Comparison of ENCODE assay signal across 29 mouse cellular contexts in the genomic region with DNA sequence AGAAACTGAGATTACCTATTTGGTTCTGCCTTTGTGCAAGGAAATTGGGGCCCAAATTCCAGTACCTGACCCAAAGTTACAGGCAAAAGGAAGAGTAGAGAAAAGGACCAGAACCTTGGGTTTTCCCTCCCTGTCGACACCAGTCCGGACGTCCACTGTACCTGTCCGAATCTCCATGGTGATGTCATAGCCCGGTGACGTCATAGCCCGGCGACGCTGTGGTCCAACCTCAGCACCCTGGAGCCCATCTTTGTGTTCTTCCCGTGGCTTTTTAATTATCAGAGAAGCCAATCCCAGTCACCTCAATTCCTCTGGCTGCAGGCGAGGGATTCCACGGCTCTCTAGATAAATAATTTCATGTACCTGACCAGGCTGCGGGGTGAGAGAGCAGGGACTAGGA. TPM values are rescaled to one million over a fixed set of nuclear protein-coding genes. Genes with fewer than 3 reads are reported as not detected.
DNase-seq lines count a peak whose midpoint lies in the region; ATAC-seq and TF ChIP-seq lines count a peak whose summit lies in the region.
"Had no signal": no experiment of that assay in that cellular context is flagged by ENCODE, and none has a peak within 500 bp of the region (broad histone marks: within the 10 kb centered on the region; RNA-seq: fewer than 3 reads in every experiment).

No protein-coding gene starts in this region.

- peak; percentile 33; the same call in 1 of the 2 replicates for ATAC-seq in kidney, embryonic 16.5 days (ENCODE audit: low FRiP score, low TSS enrichment)
- no peak for ATAC-seq in midbrain, embryonic 14.5 days (ENCODE audit: low FRiP score, low TSS enrichment)
- ATAC-seq: activated CD4-positive, CD25-positive, alpha-beta regulatory T cell, adult 4 months; CD4-positive, CD25-positive, alpha-beta regulatory T cell, adult 4 months; forebrain, embryonic 13.5 days; forebrain, embryonic 16.5 days; hindbrain, embryonic 16.5 days; intestine, embryonic 15.5 days; Patski had no signal

- no peak overlapping the region for H3K4me3 ChIP-seq in kidney, embryonic 16.5 days (ENCODE audit: low read length)
- H3K4me3 ChIP-seq in ES-Bruce4 (ENCODE audit: low read depth, low read length) (peak overlapping the region; percentile 97), ES-E14 (ENCODE audit: insufficient read depth in 1 of 2, low read depth in 1 of 2, low read length in 2 of 2, poor library complexity in 1 of 2, severe bottlenecking in 1 of 2) (peak overlapping the region; percentile 80 to 81)
- no peak overlapping the region for H3K4me3 ChIP-seq in midbrain, embryonic 14.5 days (replicated peaks; ENCODE audit: low read depth, low read length)
- H3K4me3 ChIP-seq: forebrain, embryonic 10.5 days; forebrain, embryonic 13.5 days; heart, embryonic 12.5 days; heart, embryonic 15.5 days; hindbrain, embryonic 10.5 days; hindbrain, embryonic 13.5 days; intestine, embryonic 15.5 days had no signal

- H3K9ac ChIP-seq in kidney, embryonic 16.5 days (replicated peaks; ENCODE audit: low read length), result no peak overlapping the region
- H3K9ac ChIP-seq in ES-Bruce4 (ENCODE audit: low read depth, poor library complexity, severe bottlenecking) (peak overlapping the region; percentile 84), ES-E14 (ENCODE audit: insufficient read depth, low read depth, low read length, poor library complexity, severe bottlenecking) (peak overlapping the region; percentile 80; the same call in 1 of the 2 replicates)
- no peak overlapping the region for H3K9ac ChIP-seq in midbrain, embryonic 14.5 days (replicated peaks; ENCODE audit: low read length)
- H3K9ac ChIP-seq: forebrain, embryonic 13.5 days; heart, embryonic 12.5 days; heart, embryonic 15.5 days; hindbrain, embryonic 13.5 days; intestine, embryonic 15.5 days had no signal

- TF ChIP-seq POLR2A in ES-Bruce4 (IDR thresholded peaks at IDR 0.05; ENCODE audit: insufficient read depth, low read length), result no peak

- H3K9me3 ChIP-seq in kidney, embryonic 16.5 days (ENCODE audit: low read length), result no peaks in the 10 kb centered on the region
- H3K9me3 ChIP-seq in ES-Bruce4 (replicated peaks; ENCODE audit: control insufficient read depth, insufficient read depth, low read length, poor library complexity, severe bottlenecking) (no peaks in the 10 kb centered on the region), ES-E14 (ENCODE audit: control insufficient read depth, insufficient read depth, low read depth, low read length) (no peaks in the 10 kb centered on the region)
- H3K9me3 ChIP-seq in midbrain, embryonic 14.5 days (ENCODE audit: control insufficient read depth, low read length), result no peaks in the 10 kb centered on the region
- H3K9me3 ChIP-seq: heart, embryonic 12.5 days; heart, embryonic 15.5 days; hindbrain, embryonic 10.5 days; hindbrain, embryonic 13.5 days; intestine, embryonic 15.5 days had no signal

- DNase-seq in kidney, adult 11 months, result no peak
- peak; percentile 80 for DNase-seq in ES-E14 (ENCODE audit: low read depth, low spot score)
- peak; percentile 77 for DNase-seq in testis, postnatal 14 days (ENCODE audit: low spot score)
- DNase-seq in midbrain, embryonic 14.5 days, result no peak
- no peak for DNase-seq in heart, adult 9 months (ENCODE audit: low spot score in 2 of 2)
- DNase-seq: adrenal gland, adult 8-10 months; adrenal gland, postnatal 25 days; cerebellum, adult 11-12 months; cerebellum, adult 8-10 months; cerebellum, postnatal 10 days; cerebellum, postnatal 36 days; gastrocnemius, postnatal 10 days; gastrocnemius, postnatal 36 days; heart, postnatal 10 days; heart, postnatal 36 days had no signal

- no peak overlapping the region for H3K4me2 ChIP-seq in kidney, embryonic 16.5 days (replicated peaks; ENCODE audit: low read depth, low read length)
- H3K4me2 ChIP-seq in midbrain, embryonic 14.5 days (ENCODE audit: low read length), result no peak overlapping the region
- H3K4me2 ChIP-seq: forebrain, embryonic 13.5 days; heart, embryonic 12.5 days; heart, embryonic 15.5 days; hindbrain, embryonic 13.5 days; intestine, embryonic 15.5 days had no signal

- peaks cover 6% of the 10 kb centered on the region for H3K4me1 ChIP-seq in kidney, embryonic 16.5 days (ENCODE audit: insufficient read depth, low read length)
- H3K4me1 ChIP-seq in ES-Bruce4 (ENCODE audit: control insufficient read depth, insufficient read depth, low read length), result no peaks in the 10 kb centered on the region
- H3K4me1 ChIP-seq in ES-E14 (ENCODE audit: control insufficient read depth in 2 of 2, insufficient read depth in 2 of 2, low read length in 2 of 2, poor library complexity in 1 of 2), result no peaks in the 10 kb centered on the region
- H3K4me1 ChIP-seq in midbrain, embryonic 14.5 days (ENCODE audit: control insufficient read depth, insufficient read depth, low read length), result peaks cover 7% of the 10 kb centered on the region
- H3K4me1 ChIP-seq: heart, embryonic 12.5 days; intestine, embryonic 15.5 days had no signal

- H3K27ac ChIP-seq in kidney, embryonic 16.5 days (ENCODE audit: low read length), result peak overlapping the region; percentile 2; the same call in 1 of the 2 replicates
- no peak overlapping the region for H3K27ac ChIP-seq in ES-Bruce4 (ENCODE audit: insufficient read depth, low read length)
- H3K27ac ChIP-seq in ES-E14 (ENCODE audit: insufficient read depth, low read depth, low read length, poor library complexity, severe bottlenecking), result no peak overlapping the region
- no peak overlapping the region for H3K27ac ChIP-seq in midbrain, embryonic 14.5 days (replicated peaks; ENCODE audit: low read depth, low read length)
- H3K27ac ChIP-seq: forebrain, embryonic 10.5 days; forebrain, embryonic 13.5 days; heart, embryonic 15.5 days; hindbrain, embryonic 10.5 days; hindbrain, embryonic 13.5 days; intestine, embryonic 15.5 days had no signal

- no peak for TF ChIP-seq CTCF in ES-Bruce4 (IDR thresholded peaks at IDR 0.05; ENCODE audit: low read depth, low read length)

- in situ Hi-C loops in ES-E14 (cut with MboI; ENCODE audit: low sequenced_read_pairs in 2 of 2, unreplicated experiment in 2 of 2), result no loop called here

- 0 out of 2 replicates have a peak, but pooled peaks have one; percentile 27 for TF ChIP-seq EP300 in ES-Bruce4 (IDR thresholded peaks at IDR 0.05; ENCODE audit: insufficient read depth, low read depth, low read length)

- H3K36me3 ChIP-seq in kidney, embryonic 16.5 days (ENCODE audit: insufficient read depth, low read length), result no peaks in the 10 kb centered on the region
- no peaks in the 10 kb centered on the region for H3K36me3 ChIP-seq in ES-Bruce4 (ENCODE audit: control insufficient read depth, insufficient read depth, low read length, poor library complexity, severe bottlenecking)
- H3K36me3 ChIP-seq in ES-E14 (ENCODE audit: control insufficient read depth, insufficient read depth, low read length, poor library complexity, severe bottlenecking), result no peaks in the 10 kb centered on the region
- no peaks in the 10 kb centered on the region for H3K36me3 ChIP-seq in midbrain, embryonic 14.5 days (ENCODE audit: control insufficient read depth, insufficient read depth, low read length)
- H3K36me3 ChIP-seq: forebrain, embryonic 10.5 days; heart, embryonic 12.5 days; heart, embryonic 15.5 days; hindbrain, embryonic 10.5 days; hindbrain, embryonic 13.5 days; intestine, embryonic 15.5 days had no signal

- no peaks in the 10 kb centered on the region for H3K27me3 ChIP-seq in kidney, embryonic 16.5 days (ENCODE audit: insufficient read depth, low read length)
- H3K27me3 ChIP-seq in ES-Bruce4 (ENCODE audit: control insufficient read depth, insufficient read depth, low read length, poor library complexity, severe bottlenecking), result no peaks in the 10 kb centered on the region
- no peaks in the 10 kb centered on the region for H3K27me3 ChIP-seq in midbrain, embryonic 14.5 days (ENCODE audit: control insufficient read depth, insufficient read depth, low read length)
- H3K27me3 ChIP-seq: forebrain, embryonic 13.5 days; heart, embryonic 12.5 days; heart, embryonic 15.5 days; hindbrain, embryonic 13.5 days; intestine, embryonic 15.5 days; Patski had no signal

- 75% methylated on average over 13 of the region's 13 CpGs for WGBS in kidney, embryonic 16.5 days
- WGBS in midbrain, embryonic 14.5 days, result 91% methylated on average over 13 of the region's 13 CpGs

TF ChIP-seq in ES-E14, 5 proteins besides CTCF, POLR2A, EP300 and RAD21:
- TF ChIP-seq CHD2 (IDR thresholded peaks at IDR 0.05; ENCODE audit: low read depth, low read length), result no peak
- TF ChIP-seq ZC3H11A (IDR thresholded peaks at IDR 0.05; ENCODE audit: borderline replicate concordance, low read depth, low read length), result no peak
- no peak for TF ChIP-seq ZNF384 (IDR thresholded peaks at IDR 0.05; ENCODE audit: low read depth, low read length)
- no peak for TF ChIP-seq HCFC1 (IDR thresholded peaks at IDR 0.05; ENCODE audit: borderline replicate concordance, insufficient read depth, low read length)
- no peak for TF ChIP-seq MAFK (IDR thresholded peaks at IDR 0.05; ENCODE audit: insufficient read depth, low read depth, low read length)

RNA-seq across cellular contexts. Expression of a gene that starts 18.4 kb away (rescaled TPM):
- polyA plus RNA-seq in kidney, embryonic 16.5 days (2015; fragmentation: Nextera tagmentation; extraction: Ambion mirVana), result 1,160 and 1,207 TPM in 2 replicates
- 280 and 286 TPM in 2 replicates for polyA plus RNA-seq in ES-Bruce4 (2011; ENCODE audit: insufficient read depth, insufficient read length, low read depth, missing spikeins)
- total RNA-seq in ES-E14 (2012; rRNA removed), result 416 and 537 TPM in 2 replicates
- polyA plus RNA-seq in midbrain, embryonic 14.5 days (2014; fragmentation: Nextera tagmentation; extraction: Ambion mirVana), result 2,581 and 2,856 TPM in 2 replicates

RNA-seq across cellular contexts. Expression of a gene that starts 21.3 kb away (rescaled TPM):
- polyA plus RNA-seq in kidney, embryonic 16.5 days (2015; fragmentation: Nextera tagmentation; extraction: Ambion mirVana), result 18.2 and 19.1 TPM in 2 replicates
- polyA plus RNA-seq in ES-Bruce4 (2011; ENCODE audit: insufficient read depth, insufficient read length, low read depth, missing spikeins), result 14.9 and 17.6 TPM in 2 replicates
- total RNA-seq in ES-E14 (2012; rRNA removed), result 36.4 and 41.8 TPM in 2 replicates
- polyA plus RNA-seq in midbrain, embryonic 14.5 days (2014; fragmentation: Nextera tagmentation; extraction: Ambion mirVana), result 11.3 and 14.1 TPM in 2 replicates

Comparison
In these comparisons a context has a peak if more than half of its experiments do, and no peak if none do; other contexts are left out.
1. H3K4me3 ChIP-seq: peak in ES-Bruce4 (single experiment) and ES-E14 (2 of 2); none in kidney, embryonic 16.5 days (single experiment) and midbrain, embryonic 14.5 days (single experiment).
2. H3K9ac ChIP-seq: peak in ES-Bruce4 (single experiment) and ES-E14 (single experiment); none in kidney, embryonic 16.5 days (single experiment) and midbrain, embryonic 14.5 days (single experiment).
3. DNase-seq: peak in ES-E14 (single experiment) and testis, postnatal 14 days (single experiment); none in kidney, adult 11 months (single experiment), midbrain, embryonic 14.5 days (single experiment) and heart, adult 9 months (0 of 2).